Mouse (Mus musculus): Measurements from ENCODE around the gene Ltb4r1. TPM values are rescaled to one million over a fixed set of nuclear protein-coding genes. Genes with fewer than 3 reads are reported as not detected.

The Ltb4r1 gene
- polyA plus RNA-seq, 1 experiment: 3.0 TPM

- TF ChIP-seq EP300 (IDR thresholded peaks at IDR 0.05; ENCODE audit: insufficient read depth, low read depth, low read length) (no peak), CTCF (IDR thresholded peaks at IDR 0.05; ENCODE audit: low read depth, low read length) (no peak), POLR2A (IDR thresholded peaks at IDR 0.05; ENCODE audit: insufficient read depth, low read length) (no peak)
- no peak overlapping the region for H3K4me3 ChIP-seq (ENCODE audit: low read depth, low read length)
- no peaks in the 10 kb centered on the region for H3K27me3 ChIP-seq (ENCODE audit: control insufficient read depth, insufficient read depth, low read length, poor library complexity, severe bottlenecking)
- H3K4me1 ChIP-seq (ENCODE audit: control insufficient read depth, insufficient read depth, low read length): no peaks in the 10 kb centered on the region
- H3K36me3 ChIP-seq (ENCODE audit: control insufficient read depth, insufficient read depth, low read length, poor library complexity, severe bottlenecking): no peaks in the 10 kb centered on the region; the same call in 1 of the 2 replicates
- H3K27ac ChIP-seq (ENCODE audit: insufficient read depth, low read length): no peak overlapping the region
- no peak overlapping the region for H3K9ac ChIP-seq (ENCODE audit: low read depth, poor library complexity, severe bottlenecking)
- no peaks in the 10 kb centered on the region for H3K9me3 ChIP-seq (replicated peaks; ENCODE audit: control insufficient read depth, insufficient read depth, low read length, poor library complexity, severe bottlenecking)
Observed at GRCm38 (mm10) chr14:55735758-55736157, 30.0 kb upstream of the Ltb4r1 start.

GRCm38 (mm10) chr14:55737086-55737687 lies 28.6 kb upstream of the Ltb4r1 start:
- Histone ChIP-seq H3K27me3 (ENCODE audit: control insufficient read depth, insufficient read depth, low read length, poor library complexity, severe bottlenecking) (no peaks in the 10 kb centered on the region), H3K9ac (ENCODE audit: low read depth, poor library complexity, severe bottlenecking) (no peak overlapping the region), H3K27ac (ENCODE audit: insufficient read depth, low read length) (no peak overlapping the region), H3K4me3 (ENCODE audit: low read depth, low read length) (no peak overlapping the region), H3K9me3 (replicated peaks; ENCODE audit: control insufficient read depth, insufficient read depth, low read length, poor library complexity, severe bottlenecking) (no peaks in the 10 kb centered on the region), H3K4me1 (ENCODE audit: control insufficient read depth, insufficient read depth, low read length) (no peaks in the 10 kb centered on the region), H3K36me3 (ENCODE audit: control insufficient read depth, insufficient read depth, low read length, poor library complexity, severe bottlenecking) (no peaks in the 10 kb centered on the region; the same call in 1 of the 2 replicates)
- TF ChIP-seq POLR2A (IDR thresholded peaks at IDR 0.05; ENCODE audit: insufficient read depth, low read length) (no peak), CTCF (IDR thresholded peaks at IDR 0.05; ENCODE audit: low read depth, low read length) (no peak), EP300 (IDR thresholded peaks at IDR 0.05; ENCODE audit: insufficient read depth, low read depth, low read length) (no peak)

GRCm38 (mm10) chr14:55743711-55744110 lies 22.1 kb upstream of the Ltb4r1 start:
- Histone ChIP-seq H3K4me1 (ENCODE audit: control insufficient read depth, insufficient read depth, low read length) (no peaks in the 10 kb centered on the region), H3K27me3 (ENCODE audit: control insufficient read depth, insufficient read depth, low read length, poor library complexity, severe bottlenecking) (no peaks in the 10 kb centered on the region), H3K4me3 (ENCODE audit: low read depth, low read length) (no peak overlapping the region), H3K9ac (ENCODE audit: low read depth, poor library complexity, severe bottlenecking) (no peak overlapping the region), H3K9me3 (replicated peaks; ENCODE audit: control insufficient read depth, insufficient read depth, low read length, poor library complexity, severe bottlenecking) (no peaks in the 10 kb centered on the region), H3K36me3 (ENCODE audit: control insufficient read depth, insufficient read depth, low read length, poor library complexity, severe bottlenecking) (peaks cover 9% of the 10 kb centered on the region; the same call in 1 of the 2 replicates), H3K27ac (ENCODE audit: insufficient read depth, low read length) (no peak overlapping the region)
- TF ChIP-seq POLR2A (IDR thresholded peaks at IDR 0.05; ENCODE audit: insufficient read depth, low read length) (no peak), CTCF (IDR thresholded peaks at IDR 0.05; ENCODE audit: low read depth, low read length) (peak; percentile 97), EP300 (IDR thresholded peaks at IDR 0.05; ENCODE audit: insufficient read depth, low read depth, low read length) (no peak)

- H3K27ac ChIP-seq (ENCODE audit: insufficient read depth, low read length): no peak within 1 kb of the TSS
- H3K27me3 ChIP-seq (ENCODE audit: control insufficient read depth, insufficient read depth, low read length, poor library complexity, severe bottlenecking): no peaks in the 10 kb centered on the region
- TF ChIP-seq POLR2A (IDR thresholded peaks at IDR 0.05; ENCODE audit: insufficient read depth, low read length) (peak; percentile 39), CTCF (IDR thresholded peaks at IDR 0.05; ENCODE audit: low read depth, low read length) (no peak)
- no peaks in the 10 kb centered on the region for H3K9me3 ChIP-seq (replicated peaks; ENCODE audit: control insufficient read depth, insufficient read depth, low read length, poor library complexity, severe bottlenecking)
- peak within 1 kb of the TSS; percentile 91 for H3K4me3 ChIP-seq (ENCODE audit: low read depth, low read length)
- no peaks in the 10 kb centered on the region for H3K4me1 ChIP-seq (ENCODE audit: control insufficient read depth, insufficient read depth, low read length)
- H3K9ac ChIP-seq (ENCODE audit: low read depth, poor library complexity, severe bottlenecking): peak within 1 kb of the TSS; percentile 58
- peaks cover 19% of the 10 kb centered on the region for H3K36me3 ChIP-seq (ENCODE audit: control insufficient read depth, insufficient read depth, low read length, poor library complexity, severe bottlenecking)
Observed at GRCm38 (mm10) chr14:55745180-55745860, 20.4 kb upstream of the Ltb4r1 start, which contains the start of the genes Dhrs1 and Nop9. Dhrs1 (minus strand) TSS chr14:55745690. Nop9 (plus strand) TSS chr14:55745693.

- peaks cover 24% of the 10 kb centered on the region for H3K36me3 ChIP-seq (ENCODE audit: control insufficient read depth, insufficient read depth, low read length, poor library complexity, severe bottlenecking)
- H3K9me3 ChIP-seq (replicated peaks; ENCODE audit: control insufficient read depth, insufficient read depth, low read length, poor library complexity, severe bottlenecking): no peaks in the 10 kb centered on the region
- no peak overlapping the region for H3K27ac ChIP-seq (ENCODE audit: insufficient read depth, low read length)
- no peaks in the 10 kb centered on the region for H3K27me3 ChIP-seq (ENCODE audit: control insufficient read depth, insufficient read depth, low read length, poor library complexity, severe bottlenecking)
- TF ChIP-seq EP300 (IDR thresholded peaks at IDR 0.05; ENCODE audit: insufficient read depth, low read depth, low read length) (no peak), POLR2A (IDR thresholded peaks at IDR 0.05; ENCODE audit: insufficient read depth, low read length) (no peak), CTCF (IDR thresholded peaks at IDR 0.05; ENCODE audit: low read depth, low read length) (no peak)
- peak overlapping the region; percentile 91 for H3K4me3 ChIP-seq (ENCODE audit: low read depth, low read length)
- H3K9ac ChIP-seq (ENCODE audit: low read depth, poor library complexity, severe bottlenecking): peak overlapping the region; percentile 58
- no peaks in the 10 kb centered on the region for H3K4me1 ChIP-seq (ENCODE audit: control insufficient read depth, insufficient read depth, low read length)
Observed at GRCm38 (mm10) chr14:55745861-55746237, 19.9 kb upstream of the Ltb4r1 start.
